Mouse (Mus musculus) bone marrow macrophage, adult 2 months (primary cell): Measurements from ENCODE around the gene Ankrd34a.

Experiments used
- CTCF ChIP-seq: IDR thresholded peaks from 2 replicates; pipeline ENCODE4 v1.5.1; 2012; ENCODE audit warnings: low read depth, mild to moderate bottlenecking, low read length, moderate library complexity
- POLR2A ChIP-seq: IDR thresholded peaks from 2 replicates; pipeline ENCODE4 v1.6.1; 2012; ENCODE audit warnings: mild to moderate bottlenecking, low read depth, low read length, borderline replicate concordance

DNA sequence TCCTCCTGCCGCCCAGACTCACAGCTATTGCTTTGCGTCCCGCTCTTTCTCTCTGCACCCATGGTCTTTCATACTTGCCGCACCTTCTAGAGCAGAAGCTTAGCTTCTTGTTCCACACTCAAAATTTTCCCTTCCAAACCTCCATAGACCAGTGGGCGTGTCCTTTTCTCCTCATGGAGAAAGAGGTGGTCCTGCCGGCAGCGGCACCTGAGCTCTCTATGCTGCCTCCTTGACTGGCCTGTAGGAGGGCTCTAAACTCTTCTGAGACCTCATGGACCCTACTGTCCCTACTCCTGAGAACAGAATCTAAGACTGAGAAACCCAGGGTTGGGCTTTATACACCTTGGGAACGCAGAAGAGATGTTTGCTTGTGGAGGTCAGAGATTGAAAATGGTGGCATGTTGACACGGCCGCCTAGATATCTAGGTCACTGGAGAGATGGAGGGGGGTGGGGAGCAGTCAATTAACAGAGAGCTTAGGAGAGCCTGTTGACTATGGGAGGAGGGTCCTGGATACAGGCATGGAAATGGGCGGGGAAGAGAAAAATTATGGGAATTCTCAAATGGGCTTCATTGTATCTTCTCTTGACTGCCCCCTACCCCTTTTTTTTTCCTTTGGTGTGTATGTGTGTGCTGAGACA lies 26.4 kb upstream of the Ankrd34a start:
- TF ChIP-seq CTCF (no peak), POLR2A (no peak)
